ENCODE assay signal across 23 mouse cellular contexts in the genomic region with DNA sequence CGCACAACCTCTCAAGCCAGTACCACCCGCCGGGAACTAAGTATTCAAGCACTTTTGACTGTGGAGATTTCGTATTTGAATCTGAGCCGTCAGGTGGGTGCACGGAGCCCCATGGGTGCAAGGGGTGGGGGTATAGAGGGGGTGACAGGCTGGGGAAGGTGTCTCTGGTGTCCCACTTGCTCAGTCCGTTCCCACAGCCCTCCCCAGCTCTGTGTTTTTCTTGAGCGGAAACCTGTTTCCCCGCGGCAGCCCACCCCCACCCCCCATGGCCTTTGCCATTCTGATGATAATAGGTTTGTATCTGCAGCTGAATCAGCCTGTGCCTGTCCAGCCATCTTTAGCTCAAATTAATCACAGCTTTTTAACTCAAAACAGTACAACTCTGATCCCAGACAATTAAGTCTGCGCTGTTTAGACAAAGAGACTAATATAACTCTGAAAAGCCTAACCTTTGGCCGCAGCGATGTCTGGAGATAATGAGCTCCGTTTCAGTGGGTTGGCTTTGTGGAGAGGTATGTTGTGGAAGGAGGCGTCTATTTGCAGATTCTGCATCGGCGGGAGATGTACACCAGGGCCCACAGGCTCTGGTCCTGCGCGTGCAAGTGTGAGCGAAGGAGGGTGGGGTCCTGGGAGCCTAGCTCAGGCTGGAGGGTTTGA.
A peak's percentile ranks its signal among the peaks of the same experiment; 100 is the strongest.
DNase-seq lines count a peak whose midpoint lies in the region; ATAC-seq and TF ChIP-seq lines count a peak whose summit lies in the region.
"Had no signal": no experiment of that assay in that cellular context is flagged by ENCODE, and none has a peak within 500 bp of the region (broad histone marks: within the 10 kb centered on the region; RNA-seq: fewer than 3 reads in every experiment).

No protein-coding gene starts in this region.

- no peak for TF ChIP-seq POLR2A in ES-Bruce4 (IDR thresholded peaks at IDR 0.05; ENCODE audit: insufficient read depth, low read length)
- TF ChIP-seq POLR2A in brain, embryonic 14.5 days (IDR thresholded peaks at IDR 0.05; ENCODE audit: borderline replicate concordance, extremely low read depth, insufficient read depth, insufficient read length, poor library complexity, severe bottlenecking), result no peak

- H3K27me3 ChIP-seq in hindbrain, embryonic 11.5 days (ENCODE audit: control insufficient read depth, insufficient read depth, low read length), result no peaks in the 10 kb centered on the region
- H3K27me3 ChIP-seq in hindbrain, embryonic 14.5 days (ENCODE audit: control insufficient read depth, insufficient read depth, low read length), result no peaks in the 10 kb centered on the region
- H3K27me3 ChIP-seq in ES-Bruce4 (ENCODE audit: control insufficient read depth, insufficient read depth, low read length, poor library complexity, severe bottlenecking), result peaks cover 4% of the 10 kb centered on the region; the same call in 1 of the 2 replicates
- H3K27me3 ChIP-seq in forebrain, embryonic 14.5 days (replicated peaks; ENCODE audit: control insufficient read depth, insufficient read depth, low read length), result 0 out of 2 replicates have a peak, but pooled peaks cover 3% of the 10 kb centered on the region
- no peaks in the 10 kb centered on the region for H3K27me3 ChIP-seq in intestine, postnatal 0 days (replicated peaks; ENCODE audit: control insufficient read depth, insufficient read depth, low read length)
- H3K27me3 ChIP-seq: megakaryocyte, embryonic 14.5 days; stomach, embryonic 15.5 days had no signal

- 65% methylated on average over 20 of the region's 20 CpGs for WGBS in hindbrain, embryonic 11.5 days
- WGBS in hindbrain, embryonic 14.5 days, result 51% methylated on average over 20 of the region's 20 CpGs
- 13% methylated on average over 20 of the region's 20 CpGs for WGBS in forebrain, embryonic 14.5 days
- WGBS in intestine, postnatal 0 days, result 64% methylated on average over 20 of the region's 20 CpGs

- no peak overlapping the region for H3K4me2 ChIP-seq in hindbrain, embryonic 11.5 days (replicated peaks; ENCODE audit: low read depth, low read length)
- no peak overlapping the region for H3K4me2 ChIP-seq in hindbrain, embryonic 14.5 days (replicated peaks)
- H3K4me2 ChIP-seq in forebrain, embryonic 14.5 days (ENCODE audit: low read length), result peak overlapping the region; percentile 15; the same call in 1 of the 2 replicates
- no peak overlapping the region for H3K4me2 ChIP-seq in intestine, postnatal 0 days (replicated peaks; ENCODE audit: low read depth)
- H3K4me2 ChIP-seq: heart, embryonic 12.5 days; stomach, embryonic 15.5 days had no signal

- TF ChIP-seq EP300 in ES-Bruce4 (IDR thresholded peaks at IDR 0.05; ENCODE audit: insufficient read depth, low read depth, low read length), result peak; percentile 79; the same call in 1 of the 2 replicates

- H3K4me1 ChIP-seq in hindbrain, embryonic 11.5 days (replicated peaks; ENCODE audit: control insufficient read depth, insufficient read depth, low read length), result no peaks in the 10 kb centered on the region
- H3K4me1 ChIP-seq in hindbrain, embryonic 14.5 days (replicated peaks; ENCODE audit: control insufficient read depth, insufficient read depth, low read length), result no peaks in the 10 kb centered on the region
- peaks cover 9% of the 10 kb centered on the region for H3K4me1 ChIP-seq in ES-Bruce4 (ENCODE audit: control insufficient read depth, insufficient read depth, low read length)
- H3K4me1 ChIP-seq in forebrain, embryonic 14.5 days (ENCODE audit: control insufficient read depth, insufficient read depth, low read length), result peaks cover 7% of the 10 kb centered on the region
- H3K4me1 ChIP-seq in intestine, postnatal 0 days (replicated peaks; ENCODE audit: control insufficient read depth, insufficient read depth, low read length), result no peaks in the 10 kb centered on the region
- H3K4me1 ChIP-seq: heart, embryonic 12.5 days; megakaryocyte, embryonic 14.5 days; stomach, embryonic 15.5 days had no signal

- TF ChIP-seq CTCF in ES-Bruce4 (IDR thresholded peaks at IDR 0.05; ENCODE audit: low read depth, low read length), result no peak
- TF ChIP-seq CTCF in brain, embryonic 14.5 days (IDR thresholded peaks at IDR 0.05; ENCODE audit: borderline replicate concordance, extremely low read depth, insufficient read depth, insufficient read length), result no peak
- no peak for TF ChIP-seq CTCF in intestine, postnatal 0 days (IDR thresholded peaks at IDR 0.05; ENCODE audit: low read depth)
- no peak for TF ChIP-seq CTCF in layer of hippocampus, adult 2 months (conservative IDR thresholded peaks at IDR 0.05)

- H3K4me3 ChIP-seq in hindbrain, embryonic 11.5 days (ENCODE audit: low read depth, low read length), result no peak overlapping the region
- H3K4me3 ChIP-seq in hindbrain, embryonic 14.5 days (replicated peaks; ENCODE audit: low read length), result no peak overlapping the region
- no peak overlapping the region for H3K4me3 ChIP-seq in ES-Bruce4 (ENCODE audit: low read depth, low read length)
- no peak overlapping the region for H3K4me3 ChIP-seq in forebrain, embryonic 14.5 days (ENCODE audit: low read depth, low read length)
- H3K4me3 ChIP-seq in intestine, postnatal 0 days (ENCODE audit: low read depth, low read length), result no peak overlapping the region
- H3K4me3 ChIP-seq in layer of hippocampus, adult 2 months, result no peak overlapping the region
- H3K4me3 ChIP-seq: heart, embryonic 12.5 days; left cerebral cortex, adult 2 months; megakaryocyte, embryonic 14.5 days; stomach, embryonic 15.5 days had no signal

- DNase-seq in hindbrain, embryonic 11.5 days (ENCODE audit: low spot score), result no peak
- no peak for DNase-seq in hindbrain, embryonic 14.5 days (ENCODE audit: low spot score)
- peak; percentile 83 for DNase-seq in brain, embryonic 14.5 days (ENCODE audit: low read depth)
- peak; percentile 63 for DNase-seq in forebrain, embryonic 14.5 days (ENCODE audit: low spot score)
- DNase-seq in layer of hippocampus, adult 2 months (ENCODE audit: low spot score in 2 of 2), result no peak
- DNase-seq in lung, postnatal 10 days, result no peak
- DNase-seq: adrenal gland, postnatal 10 days; cerebellum, adult 18-20 months; cerebellum, postnatal 25 days; embryo, embryonic 11 days; heart, postnatal 14 days; kidney, adult 2 months; kidney, postnatal 10 days; left cerebral cortex, postnatal 4 days; liver, postnatal 0 days; right cerebral cortex, postnatal 25 days had no signal

- ATAC-seq in hindbrain, embryonic 11.5 days (ENCODE audit: low FRiP score), result peak; percentile 54; the same call in 1 of the 2 replicates
- no peak for ATAC-seq in hindbrain, embryonic 14.5 days (ENCODE audit: low FRiP score)
- ATAC-seq in forebrain, embryonic 14.5 days, result peak; percentile 72
- ATAC-seq in intestine, postnatal 0 days, result no peak
- ATAC-seq: activated CD4-positive, CD25-positive, alpha-beta regulatory T cell, adult 4 months; liver, postnatal 0 days had no signal

- H3K27ac ChIP-seq in hindbrain, embryonic 11.5 days (ENCODE audit: low read depth, low read length), result no peak overlapping the region
- no peak overlapping the region for H3K27ac ChIP-seq in hindbrain, embryonic 14.5 days
- H3K27ac ChIP-seq in ES-Bruce4 (ENCODE audit: insufficient read depth, low read length), result no peak overlapping the region
- H3K27ac ChIP-seq in forebrain, embryonic 14.5 days (ENCODE audit: low read depth, low read length), result no peak overlapping the region
- H3K27ac ChIP-seq in intestine, postnatal 0 days (ENCODE audit: low read depth, low read length), result no peak overlapping the region
- H3K27ac ChIP-seq in layer of hippocampus, adult 2 months, result no peak overlapping the region
- H3K27ac ChIP-seq: left cerebral cortex, adult 2 months; stomach, embryonic 15.5 days had no signal

- H3K36me3 ChIP-seq in hindbrain, embryonic 11.5 days (ENCODE audit: control insufficient read depth, insufficient read depth, low read length), result no peaks in the 10 kb centered on the region
- H3K36me3 ChIP-seq in hindbrain, embryonic 14.5 days (replicated peaks; ENCODE audit: control insufficient read depth, insufficient read depth), result no peaks in the 10 kb centered on the region
- H3K36me3 ChIP-seq in ES-Bruce4 (ENCODE audit: control insufficient read depth, insufficient read depth, low read length, poor library complexity, severe bottlenecking), result no peaks in the 10 kb centered on the region
- no peaks in the 10 kb centered on the region for H3K36me3 ChIP-seq in forebrain, embryonic 14.5 days (ENCODE audit: control insufficient read depth, insufficient read depth, low read length)
- no peaks in the 10 kb centered on the region for H3K36me3 ChIP-seq in intestine, postnatal 0 days (ENCODE audit: control insufficient read depth, insufficient read depth)
- H3K36me3 ChIP-seq: heart, embryonic 12.5 days; stomach, embryonic 15.5 days had no signal

- no peaks in the 10 kb centered on the region for H3K9me3 ChIP-seq in hindbrain, embryonic 11.5 days (ENCODE audit: control insufficient read depth, low read length)
- H3K9me3 ChIP-seq in hindbrain, embryonic 14.5 days (ENCODE audit: control insufficient read depth, low read length), result no peaks in the 10 kb centered on the region
- H3K9me3 ChIP-seq in ES-Bruce4 (replicated peaks; ENCODE audit: control insufficient read depth, insufficient read depth, low read length, poor library complexity, severe bottlenecking), result no peaks in the 10 kb centered on the region
- H3K9me3 ChIP-seq in forebrain, embryonic 14.5 days (replicated peaks; ENCODE audit: control insufficient read depth, low read length), result no peaks in the 10 kb centered on the region
- H3K9me3 ChIP-seq in intestine, postnatal 0 days (ENCODE audit: control insufficient read depth), result no peaks in the 10 kb centered on the region
- H3K9me3 ChIP-seq: stomach, embryonic 15.5 days had no signal

- no peak overlapping the region for H3K9ac ChIP-seq in hindbrain, embryonic 11.5 days (ENCODE audit: low read depth, low read length)
- no peak overlapping the region for H3K9ac ChIP-seq in hindbrain, embryonic 14.5 days
- H3K9ac ChIP-seq in ES-Bruce4 (ENCODE audit: low read depth, poor library complexity, severe bottlenecking), result no peak overlapping the region
- H3K9ac ChIP-seq in forebrain, embryonic 14.5 days (ENCODE audit: low read length), result no peak overlapping the region
- no peak overlapping the region for H3K9ac ChIP-seq in intestine, postnatal 0 days (ENCODE audit: low read depth, low read length)
- H3K9ac ChIP-seq: heart, embryonic 12.5 days; liver, postnatal 0 days; stomach, embryonic 15.5 days had no signal

Comparison
In these comparisons a context has a peak if more than half of its experiments do, and no peak if none do; other contexts are left out.
1. ATAC-seq: peak in hindbrain, embryonic 11.5 days (single experiment) and forebrain, embryonic 14.5 days (single experiment); none in hindbrain, embryonic 14.5 days (single experiment) and intestine, postnatal 0 days (single experiment).
2. DNase-seq: peak in brain, embryonic 14.5 days (single experiment) and forebrain, embryonic 14.5 days (single experiment); none in hindbrain, embryonic 11.5 days (single experiment), hindbrain, embryonic 14.5 days (single experiment), layer of hippocampus, adult 2 months (0 of 2) and lung, postnatal 10 days (single experiment).